Mouse (Mus musculus): ENCODE data around the gene Zfhx2.

Zfhx2 gene

DNA sequence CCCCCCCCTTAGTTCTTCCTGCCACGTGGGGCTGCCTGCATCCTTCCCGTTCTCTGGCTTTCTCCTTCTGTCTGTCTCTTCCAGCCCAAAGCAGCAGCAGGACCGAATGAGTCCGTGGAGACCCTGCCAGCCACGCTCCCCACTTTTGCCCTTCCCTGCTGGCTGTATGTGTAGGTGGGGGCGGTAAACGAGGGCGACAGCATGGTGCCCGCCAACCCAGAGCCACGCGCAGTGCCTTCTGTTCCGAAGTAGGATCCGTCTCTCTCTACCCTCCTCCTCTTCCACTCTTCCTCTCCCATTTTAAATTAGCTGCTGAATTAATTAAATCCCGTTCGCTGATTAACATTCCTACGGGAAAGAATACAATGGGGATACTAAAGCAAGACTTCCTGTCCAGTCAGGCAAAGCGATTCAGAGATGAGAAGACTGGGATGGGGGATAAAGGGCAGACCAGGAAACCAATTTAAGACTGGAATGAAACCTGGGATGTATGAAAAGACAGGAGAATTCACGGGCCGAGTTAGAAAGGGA is 59.4 kb downstream of the Zfhx2 start:
- no peak for DNase-seq (ENCODE audit: low spot score)

GRCm38 (mm10) chr14:55029034-55029698 is 63.0 kb downstream of the Zfhx2 start:
- DNase-seq (ENCODE audit: low spot score) = no peak

- no peak for DNase-seq (ENCODE audit: low spot score)
These were observed 63.7 kb downstream of the Zfhx2 start for GRCm38 (mm10) chr14:55028333-55028835.

GRCm38 (mm10) chr14:55027653-55028052 is 64.5 kb downstream of the Zfhx2 start:
- DNase-seq (ENCODE audit: low spot score) = no peak

GRCm38 (mm10) chr14:55027251-55027650 is 64.9 kb downstream of the Zfhx2 start:
- DNase-seq (ENCODE audit: low spot score) = no peak

- no peak for DNase-seq (ENCODE audit: low spot score)
These were observed 66.6 kb downstream of the Zfhx2 start for GRCm38 (mm10) chr14:55025527-55025926.

DNA sequence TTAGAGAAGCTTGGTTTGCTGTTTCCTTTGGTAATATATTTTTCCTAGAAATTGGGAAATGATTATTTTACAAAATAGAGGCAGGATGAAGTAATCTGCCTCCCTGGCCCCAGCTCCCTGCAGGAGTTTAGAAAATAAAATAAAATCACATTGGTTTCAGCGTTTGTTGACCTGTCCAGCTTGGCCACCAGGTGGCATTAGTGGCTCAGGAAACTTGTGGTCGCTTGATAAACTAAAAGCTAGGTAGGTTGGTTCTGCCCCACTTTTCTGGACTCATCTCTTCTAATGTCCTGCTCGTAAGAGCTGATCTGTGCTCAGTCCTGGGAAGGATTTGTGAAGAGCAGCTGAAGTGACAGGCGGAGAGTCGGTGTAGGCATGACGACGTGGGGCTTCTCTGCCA is 67.9 kb downstream of the Zfhx2 start:
- no peak for DNase-seq (ENCODE audit: low spot score)

DNA sequence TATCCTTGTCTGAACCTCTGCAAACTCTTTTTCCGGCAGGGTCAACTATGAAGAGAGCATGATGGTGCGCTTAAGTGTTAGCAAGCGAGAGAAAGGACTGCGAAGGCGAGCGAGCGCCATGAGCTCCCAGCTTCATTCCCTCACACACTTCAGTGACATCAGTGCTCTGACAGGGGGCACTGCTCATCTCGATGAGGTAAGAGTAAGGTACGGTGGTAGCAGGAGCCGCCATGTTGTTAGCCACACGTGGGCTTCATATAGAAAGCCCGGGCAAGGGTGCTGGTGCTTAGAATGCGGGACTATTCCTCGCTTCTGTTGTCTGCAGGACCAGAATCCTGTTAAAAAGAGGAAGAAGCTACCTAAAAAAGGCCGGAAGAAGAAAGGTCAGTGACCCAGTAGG is 69.1 kb downstream of the Zfhx2 start:
- DNase-seq (ENCODE audit: low spot score) = no peak

DNA sequence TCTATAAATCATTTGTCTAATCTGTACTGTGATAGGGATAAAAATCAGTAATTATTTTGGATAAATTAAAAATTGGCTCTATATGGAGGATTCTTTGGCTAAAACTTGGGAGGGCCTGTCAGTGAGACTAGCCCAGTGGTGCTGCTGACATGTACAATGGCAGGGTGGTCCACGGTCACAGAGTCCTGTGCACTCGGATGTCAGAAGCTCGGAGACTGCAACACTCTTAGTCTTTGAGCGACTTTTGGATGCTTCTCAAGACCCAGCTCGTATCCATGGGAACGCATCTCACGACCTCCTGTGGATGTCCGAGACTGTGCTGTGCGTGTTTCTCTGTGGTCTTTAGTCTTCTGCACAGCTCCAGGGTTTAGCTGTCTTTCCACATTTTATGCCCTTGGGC is 71.7 kb downstream of the Zfhx2 start:
- no peak for DNase-seq (ENCODE audit: low spot score)

DNA sequence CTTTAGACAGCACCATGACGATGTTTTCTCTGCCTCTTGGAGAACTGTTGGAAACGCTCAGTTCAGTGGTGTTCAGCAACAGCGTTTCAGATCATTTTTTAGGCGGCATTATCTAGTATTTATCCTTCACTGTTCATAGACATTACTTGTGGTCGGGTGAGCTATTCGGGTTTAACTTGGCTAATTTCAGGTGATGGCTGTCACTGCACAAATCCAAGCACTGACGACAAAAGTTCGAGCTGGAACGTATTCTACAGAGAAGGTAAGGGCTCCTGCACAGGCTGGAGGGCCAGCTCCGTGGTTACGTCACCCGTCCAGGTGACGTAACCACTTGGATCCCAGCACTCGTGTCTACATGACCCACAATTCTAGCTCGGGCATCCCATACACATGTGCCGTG is 75.2 kb downstream of the Zfhx2 start:
- DNase-seq (ENCODE audit: low spot score) = no peak

GRCm38 (mm10) chr14:55015767-55016111 is 76.4 kb downstream of the Zfhx2 start:
- DNase-seq (ENCODE audit: low spot score) = no peak

- DNase-seq (ENCODE audit: low spot score) = peak; percentile 93
These were observed 76.9 kb downstream of the Zfhx2 start, which contains the start of gene Ngdn for GRCm38 (mm10) chr14:55014991-55015766. Gene Ngdn (plus strand): TSS chr14:55015454.

- DNase-seq (ENCODE audit: low spot score) = no peak
These were observed 77.5 kb downstream of the Zfhx2 start for GRCm38 (mm10) chr14:55014591-55014990.

DNA sequence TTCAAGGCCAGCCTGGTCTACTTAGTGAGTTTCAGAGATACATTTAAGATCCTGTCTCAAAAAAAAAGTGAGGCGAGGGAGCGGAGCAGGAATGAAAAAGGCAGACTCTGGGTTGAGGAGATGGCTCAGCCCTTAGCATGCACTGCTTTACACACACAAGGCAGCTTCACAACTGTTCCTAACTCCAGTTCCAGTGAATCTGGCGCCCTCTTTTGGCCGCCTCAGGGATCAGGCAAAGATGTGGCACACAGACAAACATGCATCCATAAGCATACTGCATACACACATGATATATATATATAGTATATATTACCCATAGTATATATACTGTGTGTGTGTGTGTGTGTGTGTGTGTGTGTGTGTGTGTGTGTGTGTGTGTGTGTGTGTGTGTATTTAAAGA is 81.0 kb downstream of the Zfhx2 start:
- no peak for DNase-seq (ENCODE audit: low spot score)
